Mouse (Mus musculus) heart, embryonic 12.5 days (tissue): ENCODE measurements around the gene Ccr7. TPM values are rescaled to one million over a fixed set of nuclear protein-coding genes. Genes with fewer than 3 reads are reported as not detected.

ENCODE experiments used
- ATAC-seq: fragments of 200-750 bp; cut with Nextera tagmentation; 2 replicates; pipeline ENCODE4 v1.8.0; 2017; ENCODE audit warnings: moderate TSS enrichment, moderate library complexity; ENCODE audit not compliant: insufficient number of reproducible peaks, low FRiP score
- H3K27ac ChIP-seq: fragments of 300-500 bp; sonication (generic); 2 replicates; pipeline ENCODE4 v1.5.1; 2016; ENCODE audit warnings: mild to moderate bottlenecking, moderate library complexity; ENCODE audit not compliant: poor library complexity, severe bottlenecking
- H3K27me3 ChIP-seq: fragments of 300-500 bp; sonication (generic); replicated peaks from 2 replicates; pipeline ENCODE4 v1.6.1; 2016; ENCODE audit warnings: mild to moderate bottlenecking, moderate library complexity
- H3K36me3 ChIP-seq: fragments of 300-500 bp; sonication (generic); 2 replicates; pipeline ENCODE4 v1.6.1; 2016; ENCODE audit warnings: mild to moderate bottlenecking, moderate library complexity
- H3K4me1 ChIP-seq: fragments of 300-500 bp; sonication (generic); replicated peaks from 2 replicates; pipeline ENCODE4 v1.6.1; 2016; ENCODE audit warnings: mild to moderate bottlenecking
- H3K4me2 ChIP-seq: fragments of 300-500 bp; sonication (generic); 2 replicates; pipeline ENCODE4 v1.6.1; 2016; ENCODE audit warnings: mild to moderate bottlenecking, moderate library complexity
- H3K4me3 ChIP-seq: fragments of 300-500 bp; sonication (generic); 2 replicates; pipeline ENCODE4 v1.5.1; 2016; ENCODE audit warnings: mild to moderate bottlenecking
- H3K9ac ChIP-seq: fragments of 300-500 bp; sonication (generic); 2 replicates; pipeline ENCODE4 v1.6.1; 2016; ENCODE audit warnings: mild to moderate bottlenecking, moderate library complexity
- H3K9me3 ChIP-seq: fragments of 300-500 bp; sonication (generic); replicated peaks from 2 replicates; pipeline ENCODE4 v1.6.1; 2016; ENCODE audit warnings: mild to moderate bottlenecking, moderate library complexity
- WGBS: fragments of 180-500 bp; shearing (Covaris S2); methylation state at CpG from one replicate; pipeline ENCODE4 v1.1.7; 2016; 5-methylcytosine and 5-hydroxymethylcytosine counted together
- polyA plus RNA-seq: library from polyadenylated mRNA; unstranded; fragments of >200 nt; fragmentation: Nextera tagmentation; extraction: Ambion mirVana; gene quantifications from 2 replicates; pipeline ENCODE4 v1.2.1, GENCODE M21; 2016

Gene Ccr7
- polyA plus RNA-seq, 1 experiment from 2014 or later: 0.08 TPM

- 0 out of 2 replicates have a peak overlapping the region, but pooled peaks have one; percentile 13 for H3K27ac ChIP-seq
- H3K4me3 ChIP-seq: no peak overlapping the region
- H3K27me3 ChIP-seq: no peaks in the 10 kb centered on the region
- peaks cover 8% of the 10 kb centered on the region; the same call in 1 of the 2 replicates for H3K4me1 ChIP-seq
- WGBS: 81% methylated on average over 9 of the region's 9 CpGs
- H3K4me2 ChIP-seq: no peak overlapping the region
- H3K9ac ChIP-seq: no peak overlapping the region
- no peaks in the 10 kb centered on the region for H3K36me3 ChIP-seq
- no peak for ATAC-seq
- no peaks in the 10 kb centered on the region for H3K9me3 ChIP-seq
Observed at GRCm38 (mm10) chr11:99098924-99099323, 56.0 kb downstream of the Ccr7 start.

- 77% methylated on average over 8 of the region's 8 CpGs for WGBS
- Histone ChIP-seq H3K9me3 (no peaks in the 10 kb centered on the region), H3K27me3 (no peaks in the 10 kb centered on the region), H3K27ac (no peak overlapping the region), H3K4me2 (no peak overlapping the region), H3K4me3 (no peak overlapping the region), H3K9ac (no peak overlapping the region), H3K4me1 (peaks cover 8% of the 10 kb centered on the region; the same call in 1 of the 2 replicates), H3K36me3 (no peaks in the 10 kb centered on the region)
- no peak for ATAC-seq
Observed at GRCm38 (mm10) chr11:99096996-99097774, 57.7 kb downstream of the Ccr7 start.

GRCm38 (mm10) chr11:99096417-99096816, 58.5 kb downstream of the Ccr7 start:
- Histone ChIP-seq H3K4me1 (0 out of 2 replicates have a peak, but pooled peaks cover 4% of the 10 kb centered on the region), H3K27me3 (no peaks in the 10 kb centered on the region), H3K4me2 (no peak overlapping the region), H3K9me3 (no peaks in the 10 kb centered on the region), H3K4me3 (no peak overlapping the region), H3K9ac (no peak overlapping the region), H3K27ac (no peak overlapping the region), H3K36me3 (no peaks in the 10 kb centered on the region)
- WGBS: 86% methylated on average over 4 of the region's 4 CpGs
- ATAC-seq: no peak

DNA sequence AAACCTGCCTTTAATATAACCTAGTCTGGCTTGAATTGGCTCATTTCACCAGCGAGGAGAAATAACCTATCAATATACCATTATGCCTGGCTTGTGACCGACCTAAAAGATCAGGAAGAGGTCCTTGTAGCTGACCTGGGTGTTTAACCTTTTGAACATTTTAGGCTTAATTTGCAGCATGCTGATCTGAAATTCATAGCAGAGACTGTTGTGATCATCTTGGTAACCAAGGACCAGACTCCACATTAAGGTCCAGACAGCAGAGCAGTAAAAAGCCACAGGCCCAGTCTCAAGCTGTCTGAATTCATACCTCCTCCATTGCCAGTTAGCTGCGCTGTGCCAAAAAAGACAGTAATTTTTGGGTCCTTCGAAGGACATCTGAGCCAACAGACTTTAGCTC, 59.1 kb downstream of the Ccr7 start:
- ATAC-seq: no peak

DNA sequence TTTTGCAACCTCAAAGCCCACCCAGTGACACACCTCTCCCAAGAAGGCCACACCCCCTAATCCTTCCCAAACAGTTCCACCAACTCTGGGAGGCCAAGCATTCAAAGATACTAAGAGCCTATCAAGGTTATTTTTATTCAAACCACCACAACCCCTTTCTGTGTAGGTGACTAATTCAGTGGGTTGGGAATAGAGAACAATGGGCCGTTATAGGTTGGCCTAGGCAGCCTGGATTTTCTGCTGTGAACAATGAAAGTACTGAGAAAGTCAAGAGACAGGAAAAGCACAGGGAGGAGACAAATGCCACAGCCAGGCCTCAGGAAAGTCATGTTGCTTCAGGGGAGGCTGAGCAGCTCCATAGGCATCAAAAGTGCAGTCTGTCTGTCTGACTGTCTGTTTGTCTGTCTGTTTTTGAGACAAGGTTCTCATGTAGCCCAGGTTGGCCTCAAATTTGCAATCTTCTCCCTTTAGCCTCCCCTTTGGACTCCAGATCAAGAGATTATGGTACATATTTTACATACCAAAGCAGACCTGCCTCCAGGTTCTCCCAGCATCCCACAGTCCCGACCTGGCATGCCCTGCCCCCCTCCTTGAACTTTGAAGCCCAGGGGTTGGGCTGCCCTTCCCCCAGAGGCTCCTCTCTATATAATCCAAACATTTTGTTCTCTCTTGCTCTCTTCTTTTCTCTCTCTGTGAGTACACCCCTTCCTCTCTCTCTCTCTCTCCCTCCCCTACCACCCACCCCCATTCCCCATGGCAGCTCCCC, 59.8 kb downstream of the Ccr7 start:
- Histone ChIP-seq H3K27me3 (no peaks in the 10 kb centered on the region), H3K4me2 (no peak overlapping the region), H3K9ac (no peak overlapping the region), H3K9me3 (no peaks in the 10 kb centered on the region), H3K4me3 (no peak overlapping the region), H3K4me1 (0 out of 2 replicates have a peak, but pooled peaks cover 4% of the 10 kb centered on the region), H3K27ac (no peak overlapping the region), H3K36me3 (no peaks in the 10 kb centered on the region)
- WGBS: 41% methylated on average over 2 of the region's 2 CpGs
- no peak for ATAC-seq

More for the DNA sequence above, 59.1 kb downstream of the Ccr7 start:
- H3K9me3 ChIP-seq: no peaks in the 10 kb centered on the region
- H3K27ac ChIP-seq: no peak overlapping the region
- 84% methylated on average over 4 of the region's 4 CpGs for WGBS
- H3K27me3 ChIP-seq: no peaks in the 10 kb centered on the region
- H3K4me2 ChIP-seq: no peak overlapping the region
- H3K36me3 ChIP-seq: no peaks in the 10 kb centered on the region
- H3K9ac ChIP-seq: no peak overlapping the region
- H3K4me3 ChIP-seq: no peak overlapping the region
- 0 out of 2 replicates have a peak, but pooled peaks cover 4% of the 10 kb centered on the region for H3K4me1 ChIP-seq

Other genes with a start within 250 kb of the Ccr7 start
- gene Cdc6, start 247.3 kb downstream of the Ccr7 start, polyA plus RNA-seq: 27.0 and 27.7 TPM in 2 replicates
- gene Rara, start 227.3 kb downstream of the Ccr7 start, polyA plus RNA-seq: 33.8 and 35.1 TPM in 2 replicates
- 3.5 and 3.9 TPM in 2 replicates for gene Gjd3, start 172.1 kb downstream of the Ccr7 start, polyA plus RNA-seq
- gene Top2a, start 130.9 kb downstream of the Ccr7 start, polyA plus RNA-seq: 196 and 201 TPM in 2 replicates
- 371 and 382 TPM in 2 replicates for gene Igfbp4, start 113.8 kb downstream of the Ccr7 start, polyA plus RNA-seq
- 0.05 and 0.11 TPM in 2 replicates for gene Tns4, start 65.8 kb downstream of the Ccr7 start, polyA plus RNA-seq
- gene Smarce1, start 75.9 kb upstream of the Ccr7 start, polyA plus RNA-seq: 178 and 181 TPM in 2 replicates
- gene Krt222, start 89.0 kb upstream of the Ccr7 start, polyA plus RNA-seq: 1.6 TPM in 2 replicates
- gene Krt24, start 130.2 kb upstream of the Ccr7 start, polyA plus RNA-seq: not detected in 2 replicates
- gene Krt25, start 167.9 kb upstream of the Ccr7 start, polyA plus RNA-seq: not detected in 2 replicates
- gene Krt26, start 182.9 kb upstream of the Ccr7 start, polyA plus RNA-seq: not detected in 2 replicates
- gene Krt27, start 196.0 kb upstream of the Ccr7 start, polyA plus RNA-seq: 0.12 TPM in 1 of 2 replicates, not detected in the other
- 0.12 and 0.20 TPM in 2 replicates for gene Krt28, start 219.8 kb upstream of the Ccr7 start, polyA plus RNA-seq
- gene Krt10, start 234.3 kb upstream of the Ccr7 start, polyA plus RNA-seq: 16.6 and 18.8 TPM in 2 replicates